Mouse (Mus musculus) CH12.LX (cell line): ENCODE results near the gene Ambp. TPM values are rescaled to one million over a fixed set of nuclear protein-coding genes. Genes with fewer than 3 reads are reported as not detected.

Experiments
- DNase-seq: peaks from one replicate; pipeline ENCODE4 v3.0.0-alpha.2; 2013; ENCODE audit errors: extremely low read depth
- H3K27ac ChIP-seq: 2 replicates; pipeline ENCODE4 v1.5.1; 2012; ENCODE audit warnings: low read depth, mild to moderate bottlenecking, control low read depth, moderate library complexity; ENCODE audit not compliant: insufficient read depth
- H3K27me3 ChIP-seq: replicated peaks from 2 replicates; pipeline ENCODE3; 2012; ENCODE audit warnings: inconsistent platforms
- H3K36me3 ChIP-seq, 2 experiments: replicated peaks in 1 of 2; 2 replicates each; pipeline versions ENCODE3 to v1.6.1; 2012; ENCODE audit warnings: inconsistent platforms in 1 of 2, low read length in 1 of 2, mild to moderate bottlenecking in 1 of 2, mixed read lengths in 1 of 2, moderate library complexity in 1 of 2; ENCODE audit not compliant: control insufficient read depth in 1 of 2, insufficient read depth in 1 of 2
- H3K4me1 ChIP-seq, 2 experiments: 2 replicates each; pipeline ENCODE4 v1.6.1; 2012; ENCODE audit warnings: inconsistent platforms in 1 of 2, moderate library complexity in 1 of 2; ENCODE audit not compliant: insufficient read depth in 2 of 2, control insufficient read depth in 1 of 2
- H3K4me2 ChIP-seq: 2 replicates; pipeline ENCODE4 v1.6.1; 2012; ENCODE audit warnings: low read depth, mild to moderate bottlenecking, control low read depth; ENCODE audit not compliant: poor library complexity, insufficient read depth, severe bottlenecking
- H3K4me3 ChIP-seq, 3 experiments: fragments of 150-350 bp in 1 of 3; sonication (generic) in 1 of 3; replicated peaks in 1 of 3; 2 replicates each; pipeline versions ENCODE3 to v1.5.1; 2011 to 2012; ENCODE audit warnings: low read depth in 2 of 3, low read length in 2 of 3, mild to moderate bottlenecking in 2 of 3, moderate library complexity in 2 of 3, control low read depth in 1 of 3, improper control_type of control experiment in 1 of 3, inconsistent platforms in 1 of 3, mixed read lengths in 1 of 3; ENCODE audit not compliant: poor library complexity in 1 of 3
- H3K79me2 ChIP-seq: replicated peaks from 2 replicates; pipeline ENCODE4 v1.6.1; 2012; ENCODE audit warnings: mild to moderate bottlenecking, moderate library complexity; ENCODE audit not compliant: control insufficient read depth, poor library complexity, insufficient read depth, severe bottlenecking; ENCODE audit errors: extremely low read depth
- H3K9ac ChIP-seq: 2 replicates; pipeline ENCODE4 v1.6.1; 2012; ENCODE audit warnings: low read depth, mild to moderate bottlenecking, control low read depth, moderate library complexity; ENCODE audit not compliant: insufficient read depth
- H3K9me3 ChIP-seq: replicated peaks from 2 replicates; pipeline ENCODE3; 2012; ENCODE audit warnings: low read length, inconsistent platforms, mixed read lengths
- BHLHE40 ChIP-seq: IDR thresholded peaks from 2 replicates; pipeline ENCODE4 v1.6.1; 2011; ENCODE audit warnings: mild to moderate bottlenecking, low read depth, low read length, improper control_type of control experiment
- CHD2 ChIP-seq: IDR thresholded peaks from 2 replicates; pipeline ENCODE4 v1.6.1; 2011; ENCODE audit warnings: low read length, improper control_type of control experiment
- GABPA ChIP-seq: IDR thresholded peaks from 2 replicates; pipeline ENCODE4 v1.6.1; 2012; ENCODE audit warnings: low read depth, low read length, improper control_type of control experiment, inconsistent platforms; ENCODE audit not compliant: insufficient replicate concordance
- IRF4 ChIP-seq: IDR thresholded peaks from 2 replicates; pipeline ENCODE4 v1.6.1; 2014; ENCODE audit warnings: low read depth, mild to moderate bottlenecking, inconsistent platforms, low read length, improper control_type of control experiment
- JUN ChIP-seq: IDR thresholded peaks from 2 replicates; pipeline ENCODE4 v1.6.1; 2011; ENCODE audit warnings: low read depth, mild to moderate bottlenecking, low read length, improper control_type of control experiment, moderate library complexity; ENCODE audit not compliant: insufficient read depth
- MAZ ChIP-seq: IDR thresholded peaks from 2 replicates; pipeline ENCODE4 v1.6.1; 2012; ENCODE audit warnings: low read depth, mild to moderate bottlenecking, inconsistent platforms, low read length, improper control_type of control experiment, moderate library complexity
- MXI1 ChIP-seq: IDR thresholded peaks from 2 replicates; pipeline ENCODE4 v1.6.1; 2011; ENCODE audit warnings: mild to moderate bottlenecking, low read depth, low read length, improper control_type of control experiment
- NELFE ChIP-seq: IDR thresholded peaks from 2 replicates; pipeline ENCODE4 v1.6.1; 2011; ENCODE audit warnings: low read depth, low read length, improper control_type of control experiment
- POLR2AphosphoS2 ChIP-seq: IDR thresholded peaks from 2 replicates; pipeline ENCODE4 v1.6.1; 2011; ENCODE audit warnings: low read depth, low read length, improper control_type of control experiment
- SMC3 ChIP-seq: IDR thresholded peaks from 2 replicates; pipeline ENCODE4 v1.6.1; 2011; ENCODE audit warnings: low read depth, low read length, improper control_type of control experiment
- TBP ChIP-seq: conservative IDR thresholded peaks from 2 replicates; pipeline ENCODE4 v1.6.1; 2011; ENCODE audit warnings: low read depth, low read length, improper control_type of control experiment
- UBTF ChIP-seq: IDR thresholded peaks from 2 replicates; pipeline ENCODE4 v1.6.1; 2012; ENCODE audit warnings: low read depth, mild to moderate bottlenecking, inconsistent platforms, low read length, improper control_type of control experiment, moderate library complexity
- USF1 ChIP-seq: IDR thresholded peaks from 2 replicates; pipeline ENCODE4 v1.6.1; 2014; ENCODE audit warnings: low read depth, mild to moderate bottlenecking, inconsistent platforms, low read length, improper control_type of control experiment
- USF2 ChIP-seq: conservative IDR thresholded peaks from 2 replicates; pipeline ENCODE4 v1.6.1; 2011; ENCODE audit warnings: low read depth, low read length, improper control_type of control experiment
- ZC3H11A ChIP-seq: IDR thresholded peaks from 2 replicates; pipeline ENCODE4 v1.6.1; 2012; ENCODE audit warnings: low read depth, mild to moderate bottlenecking, inconsistent platforms, low read length, improper control_type of control experiment
- ZKSCAN1 ChIP-seq: IDR thresholded peaks from 2 replicates; pipeline ENCODE4 v1.6.1; 2012; ENCODE audit warnings: low read depth, inconsistent platforms, low read length, improper control_type of control experiment, borderline replicate concordance
- dilution Hi-C: fragments of 300-500 bp; cut with MboI; formaldehyde crosslinking; loops from 2 replicates; pipeline ENCODE4 v1.14.3; 2020; ENCODE audit warnings: low sequenced_read_pairs; ENCODE audit not compliant: extremely low pct_unique_long_range_greater_than_20kb, extremely low pct_ligation_motif_present
- in situ Hi-C: fragments of 300-500 bp; cut with MboI; formaldehyde crosslinking; loops from 3 replicates; pipeline ENCODE4 v1.14.3; 2019; ENCODE audit warnings: low sequenced_read_pairs, low pct_ligation_motif_present, low pct_unique_long_range_greater_than_20kb, mixed read lengths
- polyA plus RNA-seq: library from polyadenylated mRNA; unstranded; fragments of >175 nt; gene quantifications from 2 replicates; pipeline ENCODE4 v1.2.1, GENCODE M21; 2012; ENCODE audit warnings: low read depth; ENCODE audit not compliant: insufficient read length
- total RNA-seq, 2 experiments: library from RNA; depleted of rRNA; stranded (reverse); fragments of 300-350 nt in 1 of 2; fragments of >200 nt in 1 of 2; gene quantifications; 2 replicates each; pipeline ENCODE4 v1.2.3; 2012 to 2014

Gene Ambp
- total and polyA plus RNA-seq, 3 experiments: not detected

DNA sequence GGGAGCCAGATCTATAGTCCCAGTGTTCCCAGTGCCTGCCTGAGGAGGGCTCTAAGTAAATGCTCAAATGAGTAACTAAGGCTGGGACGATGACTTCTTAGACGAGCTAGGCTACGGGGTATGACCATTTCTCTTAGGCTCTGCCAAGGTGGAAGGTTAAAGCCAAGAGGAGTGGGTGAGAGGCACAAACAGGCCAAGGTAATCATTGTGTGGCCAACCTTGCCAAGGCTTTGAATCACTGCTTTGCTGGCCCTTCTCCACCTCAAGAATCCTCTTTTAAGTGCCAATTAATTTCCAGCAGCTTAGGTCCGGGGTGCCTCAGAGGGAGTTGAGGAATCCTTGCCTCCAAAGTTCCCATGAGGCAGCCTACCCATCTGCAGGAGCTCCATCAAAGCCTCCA is 15.5 kb upstream of the Ambp start:
- Histone ChIP-seq H3K27ac (no peak overlapping the region), H3K4me2 (no peak overlapping the region), H3K9me3 (peaks cover 3% of the 10 kb centered on the region), H3K36me3 (no peaks in the 10 kb centered on the region), H3K9ac (no peak overlapping the region), H3K27me3 (peaks cover 92% of the 10 kb centered on the region), H3K79me2 (no peaks in the 10 kb centered on the region; the same call in 1 of the 2 replicates), H3K4me3 (no peak overlapping the region), H3K4me1 (no peaks in the 10 kb centered on the region)
- no peak for TF ChIP-seq MXI1
- TF ChIP-seq JUN: no peak
- no peak for TF ChIP-seq CHD2
- TF ChIP-seq USF2: no peak
- TF ChIP-seq GABPA: no peak
- no peak for TF ChIP-seq ZC3H11A
- no peak for TF ChIP-seq NELFE
- no peak for TF ChIP-seq USF1
- TF ChIP-seq UBTF: no peak
- no peak for TF ChIP-seq MAZ
- no peak for TF ChIP-seq ZKSCAN1
- TF ChIP-seq IRF4: no peak
- dilution Hi-C loops: no loop called here
- no peak for DNase-seq
- in situ Hi-C loops: no loop called here

DNA sequence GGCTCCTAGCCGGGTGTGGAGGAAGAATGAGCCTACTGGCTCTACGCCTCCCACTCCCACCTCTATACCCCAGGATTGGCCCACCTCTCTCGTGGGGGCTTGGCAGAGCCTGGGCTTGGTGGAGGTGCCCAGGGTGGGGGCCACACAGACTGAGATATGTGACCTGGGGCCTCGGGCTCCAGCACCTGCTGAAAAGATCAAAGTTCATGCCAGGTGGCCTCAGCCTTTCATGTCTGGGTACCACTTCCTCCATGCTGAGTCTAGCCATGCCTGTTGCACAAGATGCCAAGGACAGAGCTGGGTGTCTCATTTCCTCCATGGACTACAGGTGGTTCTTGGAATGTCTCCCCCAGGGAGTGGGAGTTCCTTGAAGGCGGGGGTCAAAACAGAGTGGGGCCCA is 11.7 kb upstream of the Ambp start:
- no peak for DNase-seq
- in situ Hi-C loops (no loop called here), dilution Hi-C loops (no loop called here)
- Histone ChIP-seq H3K36me3 (no peaks in the 10 kb centered on the region), H3K27ac (no peak overlapping the region), H3K4me3 (no peak overlapping the region), H3K27me3 (peaks cover 80% of the 10 kb centered on the region), H3K4me2 (no peak overlapping the region), H3K9ac (no peak overlapping the region), H3K79me2 (no peaks in the 10 kb centered on the region), H3K9me3 (no peaks in the 10 kb centered on the region), H3K4me1 (no peaks in the 10 kb centered on the region)
- TF ChIP-seq BHLHE40: no peak
- no peak for TF ChIP-seq ZKSCAN1
- no peak for TF ChIP-seq SMC3
- no peak for TF ChIP-seq USF1
- TF ChIP-seq MXI1: no peak
- no peak for TF ChIP-seq POLR2AphosphoS2
- no peak for TF ChIP-seq MAZ
- TF ChIP-seq TBP: no peak
